Mouse (Mus musculus): ENCODE data around the gene Tmem9b.

Tmem9b gene

DNA sequence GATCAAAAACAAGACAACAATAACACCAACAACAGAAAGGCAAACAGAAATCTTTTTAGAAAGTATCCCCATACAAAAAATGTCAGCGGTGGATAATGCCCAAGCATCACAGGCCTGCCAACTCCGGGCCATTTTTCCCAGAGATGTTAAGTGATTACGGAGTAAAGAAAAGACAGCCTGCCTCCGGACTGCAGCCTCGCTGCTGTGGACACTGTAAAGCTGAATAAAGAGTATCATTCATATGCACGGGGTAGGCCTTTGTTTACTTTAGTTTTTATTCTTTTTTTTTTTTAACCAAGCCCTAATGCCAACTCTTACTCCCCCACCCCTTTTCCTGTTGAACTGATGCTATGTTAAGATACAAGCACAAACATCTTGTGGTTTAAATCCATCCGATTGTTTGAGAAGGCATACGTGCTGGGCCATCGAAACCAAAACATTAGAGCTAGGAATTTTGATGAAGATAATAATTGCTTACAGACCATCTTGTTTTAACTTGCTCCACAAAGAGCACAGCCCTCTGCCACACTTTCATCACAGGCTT, 66.0 kb downstream of the Tmem9b start:
- DNase-seq (ENCODE audit: low spot score): no peak

Measured in spleen, adult 12 weeks (tissue).